Mouse (Mus musculus) activated CD4-positive, CD25-positive, alpha-beta regulatory T cell, adult 4 months (primary cell): Measurements from ENCODE around the gene Phf14. TPM values are rescaled to one million over a fixed set of nuclear protein-coding genes. Genes with fewer than 3 reads are reported as not detected.

ENCODE experiments used
- ATAC-seq: one replicate; pipeline ENCODE4 v1.8.0; 2017
- polyA plus RNA-seq, 2 experiments: library from polyadenylated mRNA; unstranded; fragments of 100-300 nt; shearing (Covaris generic); gene quantifications; one replicate each; pipeline ENCODE4 v1.2.1; 2017

Phf14 gene
- polyA plus RNA-seq, 2 experiments from 2014 or later, result 35.0 to 57.6 TPM

GRCm38 (mm10) chr6:12021480-12021879, 113.9 kb downstream of the Phf14 start:
- no peak for ATAC-seq

- no peak for ATAC-seq
These were observed 115.8 kb downstream of the Phf14 start for GRCm38 (mm10) chr6:12023395-12023794.

- ATAC-seq, result no peak
These were observed 119.4 kb downstream of the Phf14 start for GRCm38 (mm10) chr6:12026804-12027537.

GRCm38 (mm10) chr6:12034561-12034960, 127.0 kb downstream of the Phf14 start:
- no peak for ATAC-seq

GRCm38 (mm10) chr6:12038268-12038667, 130.7 kb downstream of the Phf14 start:
- peak; percentile 66 for ATAC-seq

GRCm38 (mm10) chr6:12052884-12053283, 145.3 kb downstream of the Phf14 start:
- no peak for ATAC-seq

GRCm38 (mm10) chr6:12054149-12054548, 146.5 kb downstream of the Phf14 start:
- no peak for ATAC-seq

- no peak for ATAC-seq
These were observed 151.1 kb downstream of the Phf14 start for GRCm38 (mm10) chr6:12058717-12059116.

- ATAC-seq, result no peak
These were observed 152.4 kb downstream of the Phf14 start for GRCm38 (mm10) chr6:12059971-12060370.

GRCm38 (mm10) chr6:12060452-12061140, 153.0 kb downstream of the Phf14 start:
- ATAC-seq, result no peak

GRCm38 (mm10) chr6:12067956-12068355, 160.3 kb downstream of the Phf14 start:
- no peak for ATAC-seq

GRCm38 (mm10) chr6:12069357-12069756, 161.7 kb downstream of the Phf14 start:
- ATAC-seq, result peak; percentile 28

GRCm38 (mm10) chr6:12074599-12074998, 167.0 kb downstream of the Phf14 start:
- no peak for ATAC-seq

GRCm38 (mm10) chr6:12077338-12077737, 169.7 kb downstream of the Phf14 start:
- ATAC-seq, result no peak

GRCm38 (mm10) chr6:12077880-12078618, 170.4 kb downstream of the Phf14 start:
- no peak for ATAC-seq

- ATAC-seq, result no peak
These were observed 171.7 kb downstream of the Phf14 start for GRCm38 (mm10) chr6:12079260-12079659.

- ATAC-seq, result peak; percentile 72
These were observed 172.8 kb downstream of the Phf14 start for GRCm38 (mm10) chr6:12080423-12080822.

GRCm38 (mm10) chr6:12081722-12082121, 174.1 kb downstream of the Phf14 start:
- peak; percentile 44 for ATAC-seq

GRCm38 (mm10) chr6:12082125-12082524, 174.5 kb downstream of the Phf14 start:
- ATAC-seq, result no peak

- no peak for ATAC-seq
These were observed 175.1 kb downstream of the Phf14 start for GRCm38 (mm10) chr6:12082531-12083216.

- no peak for ATAC-seq
These were observed 177.1 kb downstream of the Phf14 start for GRCm38 (mm10) chr6:12084721-12085120.

- ATAC-seq, result no peak
These were observed 181.9 kb downstream of the Phf14 start for GRCm38 (mm10) chr6:12089439-12089992.
